Comparison of ENCODE assay signal across 28 mouse cellular contexts in the genomic region with DNA sequence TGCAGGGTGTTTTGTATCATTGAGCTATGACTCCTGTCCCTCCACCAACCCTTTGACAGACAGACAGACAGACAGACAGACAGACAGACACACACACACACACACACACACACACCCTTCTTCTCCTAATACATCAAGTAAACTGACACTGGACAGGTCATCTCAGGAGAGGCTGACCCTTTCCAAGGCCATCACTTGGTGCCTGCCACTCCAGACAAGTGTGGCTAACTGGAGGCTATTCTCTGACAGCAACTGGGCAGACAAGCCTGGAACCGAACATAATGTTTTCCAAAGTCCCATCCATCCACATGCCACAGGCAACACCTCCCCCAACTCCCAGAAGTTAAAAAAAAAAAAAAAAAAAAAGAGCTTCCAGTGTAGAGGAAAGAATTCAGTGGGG. TPM values are rescaled to one million over a fixed set of nuclear protein-coding genes. Genes with fewer than 3 reads are reported as not detected.
DNase-seq lines count a peak whose midpoint lies in the region; ATAC-seq lines count a peak whose summit lies in the region.
"Had no signal": no experiment of that assay in that cellular context is flagged by ENCODE, and none has a peak within 500 bp of the region (broad histone marks: within the 10 kb centered on the region; RNA-seq: fewer than 3 reads in every experiment).

No protein-coding gene starts in this region.

- intact Hi-C loops in heart, postnatal 14 days (cut with DNase I) = no loop called here
- intact Hi-C loops in heart, postnatal 10 days (cut with DNase I) = loop anchor here (2.0 kb wide), 1 partner anchor 31 kb away; no protein-coding TSS in a partner anchor

- WGBS in heart, embryonic 11.5 days (ENCODE audit: insufficient replicate concordance) = 0% methylated on average over 1 of the region's 1 CpGs

- no peaks in the 10 kb centered on the region for H3K27me3 ChIP-seq in heart, embryonic 11.5 days (ENCODE audit: control insufficient read depth, insufficient read depth, low read length)
- H3K27me3 ChIP-seq: CH12.LX; embryonic facial prominence, embryonic 15.5 days; limb, embryonic 12.5 days; liver, embryonic 12.5 days; megakaryocyte, embryonic 14.5 days had no signal

- peaks cover 20% of the 10 kb centered on the region for H3K4me1 ChIP-seq in heart, embryonic 11.5 days (ENCODE audit: control insufficient read depth, insufficient read depth, low read length)
- H3K4me1 ChIP-seq: embryonic facial prominence, embryonic 15.5 days; limb, embryonic 12.5 days had no signal

- H3K27ac ChIP-seq in heart, embryonic 11.5 days (ENCODE audit: low read depth, low read length) = peak overlapping the region; percentile 35; the same call in 1 of the 2 replicates
- H3K27ac ChIP-seq: embryonic facial prominence, embryonic 15.5 days; hindbrain, embryonic 10.5 days; hindbrain, postnatal 0 days; kidney, postnatal 0 days; limb, embryonic 12.5 days; liver, embryonic 12.5 days had no signal

- no peaks in the 10 kb centered on the region for H3K9me3 ChIP-seq in heart, embryonic 11.5 days (replicated peaks; ENCODE audit: control insufficient read depth, low read length)
- H3K9me3 ChIP-seq: embryonic facial prominence, embryonic 15.5 days; hindbrain, embryonic 10.5 days; limb, embryonic 12.5 days; liver, embryonic 12.5 days had no signal

- DNase-seq in adrenal gland, postnatal 14 days = peak; percentile 18
- no peak for DNase-seq in adrenal gland, adult 18-20 months (ENCODE audit: low spot score in 2 of 2)
- DNase-seq in heart, postnatal 14 days = no peak
- DNase-seq in gastrocnemius, postnatal 25 days = peak; percentile 65
- peak; percentile 45 to 57 for DNase-seq in heart, postnatal 10 days
- DNase-seq: cerebellum, adult 11-12 months; cerebellum, postnatal 25 days; midbrain, embryonic 14.5 days; right cerebral cortex, postnatal 25 days; thymus, adult 2 months had no signal

- H3K4me2 ChIP-seq in heart, embryonic 11.5 days = peak overlapping the region; percentile 65
- H3K4me2 ChIP-seq: embryonic facial prominence, embryonic 15.5 days; limb, embryonic 12.5 days; liver, embryonic 12.5 days had no signal

- peaks cover 5% of the 10 kb centered on the region; the same call in 1 of the 2 replicates for H3K36me3 ChIP-seq in heart, embryonic 11.5 days (ENCODE audit: control insufficient read depth, insufficient read depth, low read length)
- H3K36me3 ChIP-seq: embryonic facial prominence, embryonic 15.5 days; hindbrain, embryonic 10.5 days; limb, embryonic 12.5 days; liver, embryonic 12.5 days had no signal

- H3K9ac ChIP-seq in heart, embryonic 11.5 days (ENCODE audit: low read depth, low read length) = no peak overlapping the region
- H3K9ac ChIP-seq: embryonic facial prominence, embryonic 15.5 days; limb, embryonic 12.5 days; liver, embryonic 12.5 days had no signal

- peak overlapping the region; percentile 48; the same call in 1 of the 2 replicates for H3K4me3 ChIP-seq in heart, embryonic 11.5 days (ENCODE audit: low read depth, low read length)
- H3K4me3 ChIP-seq: embryonic facial prominence, embryonic 15.5 days; hindbrain, embryonic 10.5 days; limb, embryonic 12.5 days; liver, embryonic 12.5 days; megakaryocyte, embryonic 14.5 days had no signal

- no peak for ATAC-seq in heart, embryonic 11.5 days (replicated peaks; ENCODE audit: insufficient number of reproducible peaks, low FRiP score, low TSS enrichment)
- ATAC-seq in monocyte, adult 5-6 weeks (replicated peaks; ENCODE audit: insufficient number of reproducible peaks, low FRiP score, low TSS enrichment, poor library complexity, severe bottlenecking) = no peak
- ATAC-seq: forebrain, embryonic 16.5 days; hindbrain, postnatal 0 days; intestine, postnatal 0 days; liver, embryonic 12.5 days; lung, postnatal 0 days had no signal

RNA-seq across cellular contexts. Expression of a gene that starts 4.1 kb away (rescaled TPM):
- not detected in 2 replicates for total RNA-seq in adrenal gland, postnatal 14 days (2021)
- under 1 TPM in 1 of 2 experiments, not detected in 1; 0.38 TPM for total RNA-seq in adrenal gland, adult 18-20 months (2021)
- 43.7 and 53.6 TPM in 2 replicates for polyA plus RNA-seq in heart, embryonic 11.5 days (2014; fragmentation: Nextera tagmentation; extraction: Ambion mirVana)
- total RNA-seq in heart, postnatal 14 days (2021) = 100 to 1,000 TPM; 413 to 423 TPM
- 100 to 1,000 TPM; 183 to 199 TPM for total RNA-seq in gastrocnemius, postnatal 25 days (2021)
- 100 to 1,000 TPM; 278 to 346 TPM for total RNA-seq in heart, postnatal 10 days (2021)
- total RNA-seq in monocyte, adult 5-6 weeks (2017) = not detected in 3 replicates
- total RNA-seq: CH12.LX; hindbrain, postnatal 0 days; layer of hippocampus, postnatal 25 days; left cerebral cortex, postnatal 10 days; MEL; neutrophil, adult 5-6 weeks had no signal
- polyA plus RNA-seq: forebrain, embryonic 16.5 days; hindbrain, embryonic 10.5 days; hindbrain, postnatal 0 days; intestine, postnatal 0 days; kidney, postnatal 0 days; limb, embryonic 12.5 days; liver, embryonic 12.5 days; midbrain, embryonic 14.5 days; urinary bladder, adult 2 months had no signal

Comparison
In these comparisons a context has a peak if more than half of its experiments do, and no peak if none do; other contexts are left out.
1. DNase-seq: peak in adrenal gland, postnatal 14 days (single experiment), gastrocnemius, postnatal 25 days (single experiment) and heart, postnatal 10 days (2 of 2); none in adrenal gland, adult 18-20 months (0 of 2) and heart, postnatal 14 days (0 of 2).
2. RNA of a gene that starts 4.1 kb away (total RNA-seq): 413 to 423 TPM in heart, postnatal 14 days, 278 to 346 TPM in heart, postnatal 10 days and 183 to 199 TPM in gastrocnemius, postnatal 25 days; 0.38 TPM in adrenal gland, adult 18-20 months, not detected in adrenal gland, postnatal 14 days and not detected in monocyte, adult 5-6 weeks; every median in the first group is over 100 times any median in the second.